ENCODE assay signal across 8 mouse cellular contexts in the genomic region with DNA sequence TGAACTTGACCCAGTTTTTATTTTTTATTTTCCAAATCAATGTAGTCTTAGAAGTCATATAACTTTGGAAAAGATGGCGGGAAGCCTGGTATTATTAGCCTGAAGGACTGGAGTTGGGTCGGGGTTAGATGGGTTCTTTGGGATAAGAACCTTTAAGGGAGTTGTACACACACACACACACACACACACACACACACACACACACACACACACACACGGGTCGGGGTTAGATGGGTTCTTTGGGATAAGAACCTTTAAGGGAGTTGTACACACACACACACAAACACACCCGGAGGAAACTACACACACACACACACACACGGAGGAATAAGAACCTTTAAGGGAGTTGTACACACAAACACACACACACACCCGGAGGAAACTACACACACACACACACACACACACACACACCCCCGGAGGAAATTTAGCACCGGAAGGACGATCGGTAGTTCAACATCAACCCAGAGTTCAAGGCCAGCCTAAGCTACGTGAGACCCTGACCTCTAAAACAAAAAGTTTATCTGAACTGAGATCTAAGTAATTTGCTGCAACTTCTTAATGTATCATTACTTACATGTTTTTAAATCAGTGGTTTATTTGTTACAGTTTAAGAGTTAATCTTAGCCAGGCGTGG. TPM values are rescaled to one million over a fixed set of nuclear protein-coding genes. Genes with fewer than 3 reads are reported as not detected.
A peak's percentile ranks its signal among the peaks of the same experiment; 100 is the strongest.
DNase-seq lines count a peak whose midpoint lies in the region; ATAC-seq and TF ChIP-seq lines count a peak whose summit lies in the region.

No protein-coding gene starts in this region.

- peaks cover 77% of the 10 kb centered on the region for H3K4me1 ChIP-seq in E14TG2a.4 (replicated peaks; ENCODE audit: low read depth, low read length)
- peaks cover 12% of the 10 kb centered on the region for H3K4me1 ChIP-seq in forebrain, embryonic 16.5 days (replicated peaks; ENCODE audit: control insufficient read depth, insufficient read depth, low read length)
- H3K4me1 ChIP-seq in liver, embryonic 15.5 days (replicated peaks): peaks cover 42% of the 10 kb centered on the region

- H3K27ac ChIP-seq in forebrain, embryonic 16.5 days (ENCODE audit: low read length): no peak overlapping the region
- H3K27ac ChIP-seq in liver, embryonic 15.5 days (replicated peaks): peak overlapping the region; percentile 56

- WGBS in forebrain, embryonic 16.5 days: 57% methylated on average over 13 of the region's 13 CpGs
- WGBS in liver, embryonic 15.5 days (ENCODE audit: insufficient replicate concordance): 42% methylated on average over 13 of the region's 13 CpGs

- H3K9ac ChIP-seq in forebrain, embryonic 16.5 days (replicated peaks; ENCODE audit: low read depth, low read length): peak overlapping the region; percentile 51
- H3K9ac ChIP-seq in liver, embryonic 15.5 days: peak overlapping the region; percentile 46

- peak; percentile 89 for DNase-seq in heart, adult 11 months
- DNase-seq in heart, adult 18-20 months: no peak
- DNase-seq in embryo, embryonic 10 days (ENCODE audit: low spot score): no peak
- no peak for DNase-seq in ovary, postnatal 36 days (ENCODE audit: low spot score)
- no peak for DNase-seq in retina, postnatal 1 day

- peak overlapping the region; percentile 56 for H3K4me2 ChIP-seq in forebrain, embryonic 16.5 days (ENCODE audit: low read length)
- peak overlapping the region; percentile 98 for H3K4me2 ChIP-seq in liver, embryonic 15.5 days

- no peak for TF ChIP-seq CTCF in E14TG2a.4 (conservative IDR thresholded peaks at IDR 0.05; ENCODE audit: low read length)

- no peaks in the 10 kb centered on the region for H3K27me3 ChIP-seq in E14TG2a.4 (ENCODE audit: insufficient read depth, low read length)
- no peaks in the 10 kb centered on the region for H3K27me3 ChIP-seq in forebrain, embryonic 16.5 days (replicated peaks; ENCODE audit: control insufficient read depth, insufficient read depth, low read length)
- no peaks in the 10 kb centered on the region for H3K27me3 ChIP-seq in liver, embryonic 15.5 days

- no peaks in the 10 kb centered on the region for H3K9me3 ChIP-seq in E14TG2a.4 (ENCODE audit: low read length)
- H3K9me3 ChIP-seq in forebrain, embryonic 16.5 days (ENCODE audit: control insufficient read depth, low read length): no peaks in the 10 kb centered on the region
- H3K9me3 ChIP-seq in liver, embryonic 15.5 days (replicated peaks): no peaks in the 10 kb centered on the region

- peaks cover 24% of the 10 kb centered on the region for H3K36me3 ChIP-seq in E14TG2a.4 (ENCODE audit: insufficient read depth, low read length)
- H3K36me3 ChIP-seq in forebrain, embryonic 16.5 days (ENCODE audit: control insufficient read depth, insufficient read depth): no peaks in the 10 kb centered on the region
- peaks cover under 1% of the 10 kb centered on the region; the same call in 1 of the 2 replicates for H3K36me3 ChIP-seq in liver, embryonic 15.5 days (replicated peaks)

- peak; percentile 16 for ATAC-seq in forebrain, embryonic 16.5 days
- peak; percentile 4 for ATAC-seq in liver, embryonic 15.5 days (ENCODE audit: insufficient read depth)

- H3K4me3 ChIP-seq in E14TG2a.4 (replicated peaks; ENCODE audit: low read length): peak overlapping the region; percentile 91
- peak overlapping the region; percentile 63 for H3K4me3 ChIP-seq in forebrain, embryonic 16.5 days (replicated peaks; ENCODE audit: low read length)
- peak overlapping the region; percentile 84 for H3K4me3 ChIP-seq in liver, embryonic 15.5 days (replicated peaks)

RNA-seq across cellular contexts. Expression of a gene that starts 0.5 kb away (rescaled TPM):
- total RNA-seq in heart, adult 18-20 months (2021): 10 to 100 TPM; 35.3 to 38.3 TPM
- polyA plus RNA-seq in forebrain, embryonic 16.5 days (2015; fragmentation: Nextera tagmentation; extraction: Ambion mirVana): 57.2 and 63.0 TPM in 2 replicates
- polyA plus RNA-seq in liver, embryonic 15.5 days (2015; fragmentation: Nextera tagmentation; extraction: Ambion mirVana): 10.4 and 10.9 TPM in 2 replicates

RNA-seq across cellular contexts. Expression of a gene that starts 15.8 kb away (rescaled TPM):
- total RNA-seq in heart, adult 18-20 months (2021): 10 to 100 TPM; 51.1 to 54.2 TPM
- 9.8 and 12.9 TPM in 2 replicates for polyA plus RNA-seq in forebrain, embryonic 16.5 days (2015; fragmentation: Nextera tagmentation; extraction: Ambion mirVana)
- polyA plus RNA-seq in liver, embryonic 15.5 days (2015; fragmentation: Nextera tagmentation; extraction: Ambion mirVana): 27.3 and 32.3 TPM in 2 replicates

RNA-seq across cellular contexts. Expression of a gene that starts 24.7 kb away (rescaled TPM):
- total RNA-seq in heart, adult 18-20 months (2021): 10 to 100 TPM; 16.1 to 19.0 TPM
- polyA plus RNA-seq in forebrain, embryonic 16.5 days (2015; fragmentation: Nextera tagmentation; extraction: Ambion mirVana): 32.5 and 37.4 TPM in 2 replicates
- 7.7 and 8.2 TPM in 2 replicates for polyA plus RNA-seq in liver, embryonic 15.5 days (2015; fragmentation: Nextera tagmentation; extraction: Ambion mirVana)

RNA-seq across cellular contexts. Expression of a gene that starts 24.9 kb away (rescaled TPM):
- 10 to 100 TPM; 81.0 to 83.5 TPM for total RNA-seq in heart, adult 18-20 months (2021)
- polyA plus RNA-seq in forebrain, embryonic 16.5 days (2015; fragmentation: Nextera tagmentation; extraction: Ambion mirVana): 68.0 and 76.5 TPM in 2 replicates
- 49.5 and 51.3 TPM in 2 replicates for polyA plus RNA-seq in liver, embryonic 15.5 days (2015; fragmentation: Nextera tagmentation; extraction: Ambion mirVana)
